Mouse (Mus musculus) bone marrow macrophage, adult 2 months (primary cell): ENCODE measurements around the gene Gm20388. TPM values are rescaled to one million over a fixed set of nuclear protein-coding genes. Genes with fewer than 3 reads are reported as not detected.

Experiments used
- H3K27ac ChIP-seq: 2 replicates; pipeline ENCODE4 v1.5.1; 2012; ENCODE audit warnings: low read depth, low read length; ENCODE audit not compliant: insufficient read depth
- H3K4me1 ChIP-seq: 2 replicates; pipeline ENCODE4 v1.6.1; 2012; ENCODE audit warnings: low read length; ENCODE audit not compliant: control insufficient read depth, insufficient read depth
- H3K4me3 ChIP-seq: 2 replicates; pipeline ENCODE4 v1.5.1; 2012; ENCODE audit warnings: mild to moderate bottlenecking, low read length, moderate library complexity; ENCODE audit not compliant: insufficient read depth
- CTCF ChIP-seq: IDR thresholded peaks from 2 replicates; pipeline ENCODE4 v1.5.1; 2012; ENCODE audit warnings: low read depth, mild to moderate bottlenecking, low read length, moderate library complexity
- POLR2A ChIP-seq: IDR thresholded peaks from 2 replicates; pipeline ENCODE4 v1.6.1; 2012; ENCODE audit warnings: mild to moderate bottlenecking, low read depth, low read length, borderline replicate concordance
- polyA plus RNA-seq: library from polyadenylated mRNA; stranded (reverse); fragments of >200 nt; gene quantifications from 2 replicates; pipeline ENCODE4 v1.2.4, GENCODE M21; 2012; ENCODE audit not compliant: missing spikeins, insufficient read depth, insufficient read length

Gm20388 gene
- polyA plus RNA-seq, 1 experiment = 32.7 TPM

GRCm38 (mm10) chr8:123113908-123114469 is 3203.3 kb downstream of the Gm20388 start:
- Histone ChIP-seq H3K4me3 (no peak overlapping the region), H3K4me1 (0 out of 2 replicates have a peak, but pooled peaks cover 4% of the 10 kb centered on the region), H3K27ac (no peak overlapping the region)
- TF ChIP-seq CTCF = no peak
- no peak for TF ChIP-seq POLR2A

DNA sequence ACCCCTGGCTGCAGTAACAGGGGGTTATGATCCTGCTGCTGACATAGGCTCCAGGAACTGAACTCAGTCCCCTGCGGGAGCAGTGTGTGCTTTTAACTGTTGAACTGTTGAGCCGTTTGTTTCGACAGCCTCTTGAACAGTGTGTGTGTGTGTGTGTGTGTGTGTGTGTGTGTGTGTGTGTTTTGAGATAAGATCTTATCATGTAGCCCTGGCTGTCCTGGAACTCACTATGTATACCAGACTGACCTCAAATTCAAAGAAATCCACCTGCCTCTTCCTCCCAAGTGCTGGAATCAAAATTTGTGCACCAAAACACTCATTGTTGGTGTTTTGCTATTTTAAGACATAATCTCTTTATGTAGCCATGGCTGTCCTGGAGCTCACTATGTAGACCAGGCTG is 3204.0 kb downstream of the Gm20388 start:
- Histone ChIP-seq H3K4me3 (no peak overlapping the region), H3K27ac (no peak overlapping the region), H3K4me1 (0 out of 2 replicates have a peak, but pooled peaks cover 4% of the 10 kb centered on the region)
- TF ChIP-seq POLR2A = no peak
- TF ChIP-seq CTCF = no peak

- Histone ChIP-seq H3K4me1 (no peaks in the 10 kb centered on the region; the same call in 1 of the 2 replicates), H3K27ac (no peak within 1 kb of the TSS), H3K4me3 (peak within 1 kb of the TSS; percentile 36)
- TF ChIP-seq POLR2A (no peak), CTCF (no peak)
Observed at GRCm38 (mm10) chr8:123117127-123117731, 3206.6 kb downstream of the Gm20388 start, which contains the start of gene Cpne7. Cpne7 (plus strand) TSS chr8:123117374.

DNA sequence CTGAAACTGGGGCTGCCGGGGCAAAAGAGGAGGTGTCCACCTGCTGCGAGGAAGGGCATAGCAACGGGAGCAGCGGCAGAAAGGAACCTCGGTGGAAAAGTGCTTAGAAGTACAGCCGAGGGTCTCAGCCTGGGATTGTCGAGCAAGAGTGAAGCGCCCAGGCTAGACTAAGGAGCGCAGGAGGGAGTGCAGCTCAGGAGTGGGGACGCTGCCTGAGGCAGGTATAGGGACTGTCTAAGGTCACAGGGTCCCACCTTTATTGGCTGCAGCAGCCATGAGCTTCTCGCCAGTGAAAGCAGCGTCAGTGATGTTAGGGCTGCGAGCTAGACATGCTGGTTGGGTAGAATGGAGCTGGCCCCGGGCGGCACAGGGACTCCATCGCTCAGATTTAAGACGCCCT is 3207.1 kb downstream of the Gm20388 start:
- Histone ChIP-seq H3K4me3 (peak overlapping the region; percentile 36), H3K4me1 (peaks cover 5% of the 10 kb centered on the region), H3K27ac (no peak overlapping the region)
- TF ChIP-seq CTCF = no peak
- no peak for TF ChIP-seq POLR2A

- H3K4me1 ChIP-seq = peaks cover 7% of the 10 kb centered on the region
- no peak overlapping the region for H3K4me3 ChIP-seq
- no peak overlapping the region for H3K27ac ChIP-seq
- no peak for TF ChIP-seq POLR2A
- no peak for TF ChIP-seq CTCF
Observed at GRCm38 (mm10) chr8:123122059-123122458, 3211.4 kb downstream of the Gm20388 start.

GRCm38 (mm10) chr8:123122670-123123069 is 3212.0 kb downstream of the Gm20388 start:
- H3K27ac ChIP-seq = no peak overlapping the region
- peaks cover 7% of the 10 kb centered on the region for H3K4me1 ChIP-seq
- TF ChIP-seq POLR2A = no peak
- no peak overlapping the region for H3K4me3 ChIP-seq

DNA sequence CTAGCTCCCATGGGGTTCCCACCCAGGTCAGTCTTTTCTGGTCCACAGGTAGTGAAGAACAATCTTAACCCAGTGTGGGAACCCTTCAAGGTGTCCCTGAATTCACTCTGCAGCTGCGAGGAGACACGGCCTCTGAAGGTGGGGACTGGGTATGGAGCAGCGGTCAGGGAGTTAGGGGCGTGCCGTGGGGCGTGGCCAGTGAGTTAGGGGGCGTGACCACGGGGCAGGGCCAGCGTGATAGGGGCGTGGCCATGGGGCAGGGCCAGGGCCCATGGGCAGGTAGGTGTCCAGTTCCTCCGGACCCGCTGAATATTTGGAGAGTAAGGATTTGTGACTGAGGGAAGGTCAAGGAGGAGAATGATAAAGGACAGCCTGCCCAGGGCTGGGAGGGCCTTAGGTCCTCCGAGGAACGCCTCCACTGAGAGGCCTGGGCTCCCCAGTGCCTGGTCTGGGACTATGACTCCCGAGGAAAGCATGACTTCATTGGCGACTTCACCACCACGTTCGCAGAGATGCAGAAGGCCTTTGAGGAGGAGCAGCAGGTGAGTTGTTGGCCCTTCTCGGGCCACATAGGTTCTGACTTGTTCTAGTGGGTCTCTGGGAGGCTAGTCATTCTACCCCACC is 3215.7 kb downstream of the Gm20388 start:
- no peak for TF ChIP-seq POLR2A
- TF ChIP-seq CTCF = no peak
- peaks cover 7% of the 10 kb centered on the region for H3K4me1 ChIP-seq
- H3K27ac ChIP-seq = no peak overlapping the region
- no peak overlapping the region for H3K4me3 ChIP-seq

DNA sequence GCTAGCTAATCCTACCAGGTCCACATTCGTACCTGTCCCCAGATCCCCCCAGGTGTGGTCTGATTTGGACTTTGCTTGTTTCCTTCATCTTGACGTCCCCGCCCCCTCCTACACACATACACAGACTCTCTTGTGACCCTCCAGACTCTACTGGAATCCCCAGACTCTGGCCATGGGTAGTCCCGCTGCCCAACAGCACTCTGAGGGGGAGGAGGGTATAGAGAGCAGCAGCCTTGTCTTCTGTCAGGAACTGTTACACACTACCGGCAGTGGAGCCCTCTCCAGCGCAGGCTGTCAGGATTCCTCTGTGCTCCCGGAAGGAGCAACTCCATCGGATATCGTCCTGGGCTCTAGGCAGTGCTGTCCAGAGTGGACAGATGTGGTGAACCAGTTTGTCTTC is 3220.4 kb downstream of the Gm20388 start:
- Histone ChIP-seq H3K4me1 (no peaks in the 10 kb centered on the region; the same call in 1 of the 2 replicates), H3K4me3 (no peak overlapping the region), H3K27ac (no peak overlapping the region)
- TF ChIP-seq CTCF (no peak), POLR2A (no peak)

DNA sequence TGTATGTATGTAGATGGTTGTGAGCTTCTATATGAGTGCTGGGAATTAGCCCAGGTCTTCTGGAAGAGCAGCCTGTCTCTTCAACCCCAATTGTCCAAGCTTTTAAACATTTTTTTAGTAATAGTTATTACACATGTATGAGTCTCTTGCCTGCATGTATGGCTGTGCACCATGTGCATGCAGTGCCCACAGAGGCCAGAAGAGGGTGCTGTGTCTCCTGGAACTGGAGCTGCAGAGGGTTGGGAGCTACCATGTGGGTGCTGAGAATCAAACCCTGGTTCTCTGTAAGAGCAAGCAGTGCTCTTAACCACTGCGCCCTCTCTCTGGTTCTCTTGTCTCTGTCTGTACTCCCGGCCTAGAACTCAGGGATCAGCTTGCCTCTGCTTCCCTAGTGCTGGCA is 3222.3 kb downstream of the Gm20388 start:
- H3K27ac ChIP-seq = no peak overlapping the region
- peaks cover 5% of the 10 kb centered on the region for H3K4me1 ChIP-seq
- no peak overlapping the region for H3K4me3 ChIP-seq
- TF ChIP-seq POLR2A (no peak), CTCF (no peak)

DNA sequence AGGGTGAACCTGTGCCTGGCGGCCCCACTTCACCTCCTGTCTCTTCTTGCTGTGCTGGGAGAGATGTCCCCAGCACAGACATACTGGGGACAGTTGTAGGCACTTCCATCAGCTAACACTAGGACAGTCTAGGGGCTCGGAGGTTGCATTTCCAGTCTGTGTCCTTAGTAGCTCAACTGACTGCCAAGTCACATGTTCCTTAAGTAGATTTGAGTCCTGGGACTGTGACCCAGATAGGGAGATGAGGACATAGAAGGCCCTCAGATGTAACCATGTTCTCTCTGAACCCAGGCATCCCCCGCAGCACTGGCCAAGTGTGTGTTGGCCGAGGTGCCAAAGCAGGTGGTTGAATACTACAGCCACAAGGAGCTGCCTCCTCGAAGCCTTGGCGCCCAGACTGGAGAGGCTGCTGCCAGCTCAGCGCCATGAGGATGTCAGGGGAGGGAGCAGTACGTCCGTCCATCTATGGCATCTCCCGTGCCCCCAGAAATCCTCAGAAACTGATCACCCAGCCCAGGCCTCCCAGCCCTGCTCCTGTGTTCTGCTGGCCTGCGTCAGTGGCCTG is 3223.6 kb downstream of the Gm20388 start:
- H3K4me3 ChIP-seq = no peak overlapping the region
- H3K27ac ChIP-seq = no peak overlapping the region
- no peak for TF ChIP-seq POLR2A
- no peak for TF ChIP-seq CTCF
- H3K4me1 ChIP-seq = peaks cover 6% of the 10 kb centered on the region
